In the genomic region with DNA sequence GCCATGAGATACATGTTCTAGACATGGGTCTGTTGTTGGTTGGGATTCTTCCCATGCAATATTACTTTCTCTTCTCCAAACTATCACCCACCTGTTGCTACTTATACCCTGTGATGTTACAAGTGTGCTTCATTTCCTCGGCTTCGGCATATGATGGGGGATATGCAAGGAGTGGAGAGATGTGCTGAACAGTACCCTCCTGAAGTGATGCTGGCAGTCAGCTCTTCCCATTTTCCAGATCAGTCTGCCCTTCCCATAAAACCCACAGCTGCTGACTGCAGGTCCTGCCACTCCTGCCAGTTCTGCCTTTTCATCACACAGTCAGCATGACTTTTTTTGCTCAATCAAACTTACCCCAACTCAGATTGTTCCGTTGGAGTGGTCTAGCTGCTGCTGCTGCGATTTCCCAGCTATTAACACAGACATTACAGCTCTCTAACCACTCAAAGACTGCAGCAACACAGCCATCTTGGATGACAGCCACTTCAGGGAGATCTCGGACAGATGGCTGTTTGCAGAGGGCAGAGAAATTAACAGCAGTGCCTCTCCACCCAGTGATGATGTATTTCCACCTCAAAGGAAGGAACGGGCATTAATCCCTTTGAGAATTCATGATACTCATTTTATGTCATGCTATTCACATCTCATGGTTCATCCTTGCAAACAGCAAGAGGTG, we compare ENCODE assay signal across 19 mouse cellular contexts.
DNase-seq lines count a peak whose midpoint lies in the region; ATAC-seq and TF ChIP-seq lines count a peak whose summit lies in the region.
"Had no signal": no experiment of that assay in that cellular context is flagged by ENCODE, and none has a peak within 500 bp of the region (broad histone marks: within the 10 kb centered on the region; RNA-seq: fewer than 3 reads in every experiment).

No protein-coding gene starts in this region.

- peak; percentile 54 for DNase-seq in forebrain, embryonic 14.5 days (ENCODE audit: low spot score)
- no peak for DNase-seq in forebrain, embryonic 10.5 days (ENCODE audit: extremely low spot score, low spot score)
- peak; percentile 69 for DNase-seq in left cerebral cortex, postnatal 4 days
- DNase-seq in left cerebral cortex, adult 11 months (ENCODE audit: low spot score): no peak
- peak; percentile 75 for DNase-seq in cerebellum, adult 9-11 months
- DNase-seq in hindbrain, postnatal 0 days (ENCODE audit: low spot score): peak; percentile 72
- no peak for DNase-seq in kidney, adult 2 months
- DNase-seq: kidney, adult 8-10 months; kidney, postnatal 25 days; lung, adult 2 months; thymus, postnatal 36 days had no signal

- ATAC-seq in forebrain, embryonic 14.5 days: peak; percentile 32; the same call in 1 of the 2 replicates
- ATAC-seq in hindbrain, postnatal 0 days: peak; percentile 70
- no peak for ATAC-seq in intestine, embryonic 16.5 days

- H3K36me3 ChIP-seq in forebrain, embryonic 14.5 days (ENCODE audit: control insufficient read depth, insufficient read depth, low read length): no peaks in the 10 kb centered on the region
- H3K36me3 ChIP-seq in forebrain, embryonic 10.5 days (replicated peaks): no peaks in the 10 kb centered on the region
- H3K36me3 ChIP-seq in hindbrain, postnatal 0 days (ENCODE audit: insufficient read depth, low read length): no peaks in the 10 kb centered on the region
- H3K36me3 ChIP-seq in intestine, embryonic 16.5 days (ENCODE audit: control insufficient read depth, insufficient read depth, low read length): no peaks in the 10 kb centered on the region
- no peaks in the 10 kb centered on the region for H3K36me3 ChIP-seq in kidney, adult 2 months (ENCODE audit: control insufficient read depth, insufficient read depth, low read length)
- H3K36me3 ChIP-seq: embryonic facial prominence, embryonic 12.5 days; heart, embryonic 15.5 days; limb, embryonic 10.5 days; midbrain, embryonic 12.5 days; neural tube, embryonic 15.5 days had no signal

- no peak overlapping the region for H3K4me3 ChIP-seq in forebrain, embryonic 14.5 days (ENCODE audit: low read depth, low read length)
- H3K4me3 ChIP-seq in forebrain, embryonic 10.5 days: no peak overlapping the region
- no peak overlapping the region for H3K4me3 ChIP-seq in hindbrain, postnatal 0 days (ENCODE audit: low read length)
- no peak overlapping the region for H3K4me3 ChIP-seq in intestine, embryonic 16.5 days (ENCODE audit: low read length)
- no peak overlapping the region for H3K4me3 ChIP-seq in kidney, adult 2 months (ENCODE audit: insufficient read depth, low read depth, low read length)
- H3K4me3 ChIP-seq: embryonic facial prominence, embryonic 12.5 days; heart, embryonic 15.5 days; limb, embryonic 10.5 days; midbrain, embryonic 12.5 days; myocyte; neural tube, embryonic 15.5 days had no signal

- H3K9ac ChIP-seq in forebrain, embryonic 14.5 days (ENCODE audit: low read length): no peak overlapping the region
- H3K9ac ChIP-seq in hindbrain, postnatal 0 days (replicated peaks; ENCODE audit: low read length): no peak overlapping the region
- no peak overlapping the region for H3K9ac ChIP-seq in intestine, embryonic 16.5 days (ENCODE audit: low read depth, low read length)
- H3K9ac ChIP-seq: embryonic facial prominence, embryonic 12.5 days; heart, embryonic 15.5 days; midbrain, embryonic 12.5 days; neural tube, embryonic 15.5 days had no signal

- no peaks in the 10 kb centered on the region for H3K4me1 ChIP-seq in forebrain, embryonic 14.5 days (ENCODE audit: control insufficient read depth, insufficient read depth, low read length)
- no peaks in the 10 kb centered on the region for H3K4me1 ChIP-seq in forebrain, embryonic 10.5 days
- H3K4me1 ChIP-seq in hindbrain, postnatal 0 days (ENCODE audit: insufficient read depth, low read length): no peaks in the 10 kb centered on the region
- no peaks in the 10 kb centered on the region for H3K4me1 ChIP-seq in intestine, embryonic 16.5 days (ENCODE audit: control insufficient read depth, insufficient read depth, low read length)
- no peaks in the 10 kb centered on the region for H3K4me1 ChIP-seq in kidney, adult 2 months (ENCODE audit: control insufficient read depth, insufficient read depth, low read length)
- H3K4me1 ChIP-seq: embryonic facial prominence, embryonic 12.5 days; heart, embryonic 15.5 days; limb, embryonic 10.5 days; midbrain, embryonic 12.5 days; neural tube, embryonic 15.5 days had no signal

- intact Hi-C loops in left cerebral cortex, postnatal 4 days (cut with DNase I): no loop called here

- no peaks in the 10 kb centered on the region for H3K9me3 ChIP-seq in forebrain, embryonic 14.5 days (replicated peaks; ENCODE audit: control insufficient read depth, low read length)
- H3K9me3 ChIP-seq in forebrain, embryonic 10.5 days: no peaks in the 10 kb centered on the region
- no peaks in the 10 kb centered on the region for H3K9me3 ChIP-seq in hindbrain, postnatal 0 days (ENCODE audit: low read length)
- H3K9me3 ChIP-seq in intestine, embryonic 16.5 days (ENCODE audit: control insufficient read depth, low read length): no peaks in the 10 kb centered on the region
- H3K9me3 ChIP-seq: embryonic facial prominence, embryonic 12.5 days; heart, embryonic 15.5 days; limb, embryonic 10.5 days; midbrain, embryonic 12.5 days; neural tube, embryonic 15.5 days had no signal

- TF ChIP-seq POLR2A in kidney, adult 2 months (IDR thresholded peaks at IDR 0.05; ENCODE audit: low read depth, low read length): no peak

- no peak overlapping the region for H3K4me2 ChIP-seq in forebrain, embryonic 14.5 days (ENCODE audit: low read length)
- H3K4me2 ChIP-seq in hindbrain, postnatal 0 days (ENCODE audit: low read depth, low read length): no peak overlapping the region
- no peak overlapping the region for H3K4me2 ChIP-seq in intestine, embryonic 16.5 days (ENCODE audit: low read depth, low read length)
- H3K4me2 ChIP-seq: embryonic facial prominence, embryonic 12.5 days; heart, embryonic 15.5 days; liver, embryonic 11.5 days; midbrain, embryonic 12.5 days; neural tube, embryonic 15.5 days had no signal

- 70% methylated on average over 6 of the region's 6 CpGs for WGBS in forebrain, embryonic 14.5 days
- 88% methylated on average over 6 of the region's 6 CpGs for WGBS in forebrain, embryonic 10.5 days
- 51% methylated on average over 6 of the region's 6 CpGs for WGBS in hindbrain, postnatal 0 days
- WGBS in intestine, embryonic 16.5 days: 75% methylated on average over 6 of the region's 6 CpGs
- 77% methylated on average over 6 of the region's 6 CpGs for WGBS in kidney, adult 2 months

- no peak for TF ChIP-seq CTCF in hindbrain, postnatal 0 days (IDR thresholded peaks at IDR 0.05; ENCODE audit: low read depth)
- TF ChIP-seq CTCF in kidney, adult 2 months (conservative IDR thresholded peaks at IDR 0.05; ENCODE audit: insufficient read depth, insufficient read length, low read depth, low read length): no peak

- H3K27me3 ChIP-seq in forebrain, embryonic 14.5 days (replicated peaks; ENCODE audit: control insufficient read depth, insufficient read depth, low read length): no peaks in the 10 kb centered on the region
- no peaks in the 10 kb centered on the region for H3K27me3 ChIP-seq in forebrain, embryonic 10.5 days (ENCODE audit: poor library complexity, severe bottlenecking)
- H3K27me3 ChIP-seq in hindbrain, postnatal 0 days (ENCODE audit: insufficient read depth, low read length): no peaks in the 10 kb centered on the region
- H3K27me3 ChIP-seq in intestine, embryonic 16.5 days (replicated peaks; ENCODE audit: control insufficient read depth, insufficient read depth, low read length): no peaks in the 10 kb centered on the region
- H3K27me3 ChIP-seq in kidney, adult 2 months (replicated peaks; ENCODE audit: control insufficient read depth, insufficient read depth, low read length): no peaks in the 10 kb centered on the region
- H3K27me3 ChIP-seq: embryonic facial prominence, embryonic 12.5 days; heart, embryonic 15.5 days; midbrain, embryonic 12.5 days; neural tube, embryonic 15.5 days had no signal

- H3K27ac ChIP-seq in forebrain, embryonic 14.5 days (ENCODE audit: low read depth, low read length): no peak overlapping the region
- H3K27ac ChIP-seq in forebrain, embryonic 10.5 days: no peak overlapping the region
- no peak overlapping the region for H3K27ac ChIP-seq in hindbrain, postnatal 0 days
- H3K27ac ChIP-seq in intestine, embryonic 16.5 days (ENCODE audit: low read length): no peak overlapping the region
- H3K27ac ChIP-seq in kidney, adult 2 months (ENCODE audit: insufficient read depth, low read depth, low read length): no peak overlapping the region
- H3K27ac ChIP-seq: embryonic facial prominence, embryonic 12.5 days; heart, embryonic 15.5 days; limb, embryonic 10.5 days; midbrain, embryonic 12.5 days; neural tube, embryonic 15.5 days had no signal

Comparison
In these comparisons a context has a peak if more than half of its experiments do, and no peak if none do; other contexts are left out.
1. DNase-seq: peak in forebrain, embryonic 14.5 days (single experiment), left cerebral cortex, postnatal 4 days (single experiment), cerebellum, adult 9-11 months (single experiment) and hindbrain, postnatal 0 days (single experiment); none in forebrain, embryonic 10.5 days (single experiment), left cerebral cortex, adult 11 months (single experiment) and kidney, adult 2 months (single experiment).